Mouse (Mus musculus) thymus, adult 2 months (tissue): ENCODE data around the gene Arrdc5.

Source experiments
- CTCF ChIP-seq: fragments of 200-500 bp; IDR thresholded peaks from 2 replicates; pipeline ENCODE4 v1.5.1; 2012; ENCODE audit warnings: mild to moderate bottlenecking, control low read depth, low read length, moderate library complexity, borderline replicate concordance; ENCODE audit not compliant: control insufficient read depth, poor library complexity, insufficient read depth; ENCODE audit errors: extremely low read depth
- POLR2A ChIP-seq: fragments of 200-500 bp; IDR thresholded peaks from 2 replicates; pipeline ENCODE4 v1.6.1; 2012; ENCODE audit warnings: mild to moderate bottlenecking, low read length, control low read depth, moderate library complexity; ENCODE audit not compliant: control insufficient read depth, poor library complexity, insufficient read depth; ENCODE audit errors: extremely low read depth

- TF ChIP-seq POLR2A (peak; percentile 29; the same call in 1 of the 2 replicates), CTCF (peak; percentile 37; the same call in 1 of the 2 replicates)
Observed at GRCm38 (mm10) chr17:56303847-56304586, 3.9 kb upstream of the Arrdc5 start.
